Mouse (Mus musculus): Measurements from ENCODE around the gene Slc34a3. TPM values are rescaled to one million over a fixed set of nuclear protein-coding genes. Genes with fewer than 3 reads are reported as not detected.

Gene Slc34a3
- total and polyA plus RNA-seq, 2 experiments from 2014 or later, result not detected

DNA sequence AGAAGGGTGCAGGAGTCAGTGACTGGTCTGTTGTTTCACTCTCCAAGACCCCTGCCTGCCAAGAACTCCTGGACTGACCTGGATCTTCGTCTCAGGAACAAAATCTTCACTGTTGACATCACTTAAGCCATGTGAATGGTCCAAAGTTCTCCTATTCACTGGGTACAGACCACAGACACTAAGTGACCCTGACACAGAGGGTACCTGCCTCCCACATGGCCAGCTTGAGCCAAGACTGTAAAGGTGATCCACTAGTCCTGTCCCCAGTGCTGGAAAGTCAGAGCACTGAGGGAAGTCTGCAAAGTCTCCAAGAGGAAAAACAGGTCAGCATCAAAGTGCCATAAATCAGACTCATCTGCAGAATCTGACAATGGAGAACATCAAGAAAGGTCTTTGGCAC is 26.6 kb downstream of the Slc34a3 start:
- H3K9me3 ChIP-seq (ENCODE audit: low read length), result no peaks in the 10 kb centered on the region
- no peak overlapping the region for H3K4me3 ChIP-seq (ENCODE audit: low read length)
- no peak for DNase-seq (ENCODE audit: low spot score)
- no peak for ATAC-seq
- H3K27ac ChIP-seq, result no peak overlapping the region
- H3K9ac ChIP-seq (replicated peaks; ENCODE audit: low read length), result no peak overlapping the region
- TF ChIP-seq CTCF (IDR thresholded peaks at IDR 0.05; ENCODE audit: low read depth), result no peak
- 68% methylated on average over 1 of the region's 1 CpGs for WGBS
- H3K4me1 ChIP-seq (ENCODE audit: insufficient read depth, low read length), result peaks cover 14% of the 10 kb centered on the region
- H3K4me2 ChIP-seq (ENCODE audit: low read depth, low read length), result no peak overlapping the region
- H3K36me3 ChIP-seq (ENCODE audit: insufficient read depth, low read length), result peaks cover 39% of the 10 kb centered on the region
- H3K27me3 ChIP-seq (ENCODE audit: insufficient read depth, low read length), result no peaks in the 10 kb centered on the region

DNA sequence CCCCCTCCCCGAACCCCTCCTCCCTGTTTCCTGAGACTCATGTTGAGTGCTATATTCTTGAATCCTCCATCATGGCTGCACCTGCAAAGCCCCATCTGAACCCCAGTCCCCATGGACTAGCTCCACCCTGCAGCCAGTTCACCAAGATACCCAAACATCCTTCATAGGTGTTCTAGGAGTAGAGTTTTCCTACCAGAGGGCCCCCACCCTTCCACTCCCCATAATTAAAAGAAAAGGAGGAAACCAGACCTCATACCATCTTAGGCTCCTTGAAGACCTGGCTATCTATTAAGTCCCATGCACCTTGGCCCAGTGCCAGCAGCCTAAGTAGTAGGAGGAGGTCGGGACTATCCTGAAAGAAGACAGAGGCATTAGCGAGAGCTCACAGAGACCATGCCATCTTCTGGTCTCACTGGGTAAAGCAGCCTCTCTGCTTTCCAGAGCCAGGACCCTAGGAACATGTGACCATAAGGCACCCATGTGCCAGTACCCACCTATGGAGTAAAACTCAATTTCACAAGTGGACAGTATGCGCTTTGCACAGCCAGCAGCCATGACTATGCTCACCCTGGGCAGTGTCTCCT is 30.4 kb downstream of the Slc34a3 start:
- 0 out of 2 replicates have a peak, but pooled peaks cover 3% of the 10 kb centered on the region for H3K4me1 ChIP-seq (ENCODE audit: insufficient read depth, low read length)
- H3K27ac ChIP-seq, result no peak overlapping the region
- peak; percentile 73 for ATAC-seq
- no peak overlapping the region for H3K4me3 ChIP-seq (ENCODE audit: low read length)
- DNase-seq (ENCODE audit: low spot score), result peak; percentile 33
- no peak overlapping the region for H3K4me2 ChIP-seq (ENCODE audit: low read depth, low read length)
- H3K36me3 ChIP-seq (ENCODE audit: insufficient read depth, low read length), result peaks cover 77% of the 10 kb centered on the region
- no peaks in the 10 kb centered on the region for H3K27me3 ChIP-seq (ENCODE audit: insufficient read depth, low read length)
- H3K9ac ChIP-seq (replicated peaks; ENCODE audit: low read length), result no peak overlapping the region
- TF ChIP-seq CTCF (IDR thresholded peaks at IDR 0.05; ENCODE audit: low read depth), result peak; percentile 47
- 57% methylated on average over 4 of the region's 4 CpGs for WGBS
- no peaks in the 10 kb centered on the region for H3K9me3 ChIP-seq (ENCODE audit: low read length)

GRCm38 (mm10) chr2:25200631-25201030 is 33.5 kb downstream of the Slc34a3 start:
- Histone ChIP-seq H3K27me3 (ENCODE audit: insufficient read depth, low read length) (0 out of 2 replicates have a peak, but pooled peaks cover 3% of the 10 kb centered on the region), H3K9ac (replicated peaks; ENCODE audit: low read length) (no peak overlapping the region), H3K27ac (no peak overlapping the region), H3K36me3 (ENCODE audit: insufficient read depth, low read length) (peaks cover 58% of the 10 kb centered on the region), H3K9me3 (ENCODE audit: low read length) (no peaks in the 10 kb centered on the region), H3K4me1 (ENCODE audit: insufficient read depth, low read length) (no peaks in the 10 kb centered on the region), H3K4me3 (ENCODE audit: low read length) (no peak overlapping the region), H3K4me2 (ENCODE audit: low read depth, low read length) (no peak overlapping the region)
- TF ChIP-seq CTCF (IDR thresholded peaks at IDR 0.05; ENCODE audit: low read depth), result no peak
- WGBS, result 95% methylated on average over 2 of the region's 2 CpGs
- DNase-seq (ENCODE audit: low spot score), result no peak
- no peak for ATAC-seq

- Histone ChIP-seq H3K4me2 (ENCODE audit: low read depth, low read length) (no peak overlapping the region), H3K27ac (no peak overlapping the region), H3K9ac (replicated peaks; ENCODE audit: low read length) (no peak overlapping the region), H3K27me3 (ENCODE audit: insufficient read depth, low read length) (peaks cover 9% of the 10 kb centered on the region; the same call in 1 of the 2 replicates), H3K9me3 (ENCODE audit: low read length) (no peaks in the 10 kb centered on the region), H3K4me3 (ENCODE audit: low read length) (no peak overlapping the region), H3K36me3 (ENCODE audit: insufficient read depth, low read length) (peaks cover 41% of the 10 kb centered on the region), H3K4me1 (ENCODE audit: insufficient read depth, low read length) (0 out of 2 replicates have a peak, but pooled peaks cover 3% of the 10 kb centered on the region)
- no peak for DNase-seq (ENCODE audit: low spot score)
- no peak for ATAC-seq
- TF ChIP-seq CTCF (IDR thresholded peaks at IDR 0.05; ENCODE audit: low read depth), result no peak
These were observed 36.2 kb downstream of the Slc34a3 start for GRCm38 (mm10) chr2:25197946-25198345.

- Histone ChIP-seq H3K4me1 (ENCODE audit: insufficient read depth, low read length) (0 out of 2 replicates have a peak, but pooled peaks cover 3% of the 10 kb centered on the region), H3K9me3 (ENCODE audit: low read length) (no peaks in the 10 kb centered on the region), H3K4me2 (ENCODE audit: low read depth, low read length) (no peak overlapping the region), H3K27ac (0 out of 2 replicates have a peak overlapping the region, but pooled peaks have one; percentile 11), H3K4me3 (ENCODE audit: low read length) (no peak overlapping the region), H3K9ac (replicated peaks; ENCODE audit: low read length) (no peak overlapping the region), H3K27me3 (ENCODE audit: insufficient read depth, low read length) (peaks cover 9% of the 10 kb centered on the region; the same call in 1 of the 2 replicates), H3K36me3 (ENCODE audit: insufficient read depth, low read length) (peaks cover 34% of the 10 kb centered on the region)
- 21% methylated on average over 2 of the region's 2 CpGs for WGBS
- TF ChIP-seq CTCF (IDR thresholded peaks at IDR 0.05; ENCODE audit: low read depth), result no peak
- no peak for ATAC-seq
- DNase-seq (ENCODE audit: low spot score), result no peak
These were observed 37.0 kb downstream of the Slc34a3 start for GRCm38 (mm10) chr2:25197191-25197590.

DNA sequence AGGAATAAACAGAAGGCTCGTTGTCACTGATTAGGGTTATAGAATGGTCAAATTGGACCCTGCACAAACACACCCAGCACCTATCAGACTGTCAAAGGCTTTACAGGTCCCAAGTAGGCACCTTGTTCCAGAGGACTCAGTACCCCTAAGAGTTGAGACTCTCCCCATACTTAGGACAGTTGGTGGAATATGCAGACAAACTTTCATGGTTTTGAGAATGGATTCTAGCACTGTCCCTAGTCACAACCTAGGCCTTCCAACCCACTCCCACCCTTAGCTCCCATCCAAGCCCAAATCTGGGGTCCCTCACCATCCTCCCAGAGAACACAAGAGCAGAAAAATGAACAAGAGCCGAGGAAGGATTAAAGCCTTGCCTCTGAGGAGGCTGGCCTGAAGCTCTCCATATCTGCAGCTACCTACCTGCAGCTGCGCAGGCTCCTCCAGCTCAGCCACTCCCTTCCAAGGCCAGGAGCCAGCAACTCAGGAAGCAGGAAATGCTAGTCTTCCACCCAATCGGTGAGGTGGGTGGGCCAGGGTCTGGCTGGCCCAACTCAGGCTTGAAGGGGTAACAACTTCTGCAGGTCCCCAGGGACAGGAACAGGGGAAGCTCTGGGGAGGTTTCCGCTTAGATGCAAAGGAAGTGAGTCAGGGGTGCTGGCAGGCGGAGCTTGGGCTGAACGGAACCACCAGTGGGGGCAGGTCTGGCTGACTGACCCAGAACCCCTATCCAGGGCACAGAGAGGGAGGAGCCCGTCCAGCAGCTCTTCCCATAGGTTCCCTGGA is 37.8 kb downstream of the Slc34a3 start, which contains the start of gene Tor4a:
Gene Tor4a (minus strand): TSS at position 715 of the 783 bp plus-strand sequence.
- 20% methylated on average over 8 of the region's 8 CpGs for WGBS
- no peak for TF ChIP-seq CTCF (IDR thresholded peaks at IDR 0.05; ENCODE audit: low read depth)
- no peaks in the 10 kb centered on the region for H3K9me3 ChIP-seq (ENCODE audit: low read length)
- 0 out of 2 replicates have a peak within 1 kb of the TSS, but pooled peaks have one; percentile 11 for H3K27ac ChIP-seq
- peak within 1 kb of the TSS; percentile 39 for H3K4me2 ChIP-seq (ENCODE audit: low read depth, low read length)
- H3K4me1 ChIP-seq (ENCODE audit: insufficient read depth, low read length), result 0 out of 2 replicates have a peak, but pooled peaks cover 3% of the 10 kb centered on the region
- 0 out of 2 replicates have a peak within 1 kb of the TSS, but pooled peaks have one; percentile 2 for H3K4me3 ChIP-seq (ENCODE audit: low read length)
- peaks cover 26% of the 10 kb centered on the region for H3K36me3 ChIP-seq (ENCODE audit: insufficient read depth, low read length)
- peaks cover 9% of the 10 kb centered on the region; the same call in 1 of the 2 replicates for H3K27me3 ChIP-seq (ENCODE audit: insufficient read depth, low read length)
- no peak for ATAC-seq
- DNase-seq (ENCODE audit: low spot score), result no peak
- H3K9ac ChIP-seq (replicated peaks; ENCODE audit: low read length), result no peak within 1 kb of the TSS

Data from hindbrain, postnatal 0 days (tissue).